Mouse (Mus musculus): ENCODE measurements around the gene Orc2.

Orc2 gene

GRCm38 (mm10) chr1:58448396-58448795, 56.5 kb downstream of the Orc2 start:
- ChIA-PET CTCF (interaction anchor here in 3 of 4 experiments (0.5 to 1.3 kb wide), 8 partner anchors 12 to 152 kb away, joined by 3 to 15 read pairs (median 4); no protein-coding TSS in a partner anchor), POLR2A (interaction anchor here in 3 of 4 experiments (0.7 to 11.4 kb wide), 21 partner anchors 8 to 57 kb away, joined by 3 to 284 read pairs (median 4); partner anchors contain the start of genes Clk1 (in 3 of the 3) and Orc2 (in 2 of the 3))

DNA sequence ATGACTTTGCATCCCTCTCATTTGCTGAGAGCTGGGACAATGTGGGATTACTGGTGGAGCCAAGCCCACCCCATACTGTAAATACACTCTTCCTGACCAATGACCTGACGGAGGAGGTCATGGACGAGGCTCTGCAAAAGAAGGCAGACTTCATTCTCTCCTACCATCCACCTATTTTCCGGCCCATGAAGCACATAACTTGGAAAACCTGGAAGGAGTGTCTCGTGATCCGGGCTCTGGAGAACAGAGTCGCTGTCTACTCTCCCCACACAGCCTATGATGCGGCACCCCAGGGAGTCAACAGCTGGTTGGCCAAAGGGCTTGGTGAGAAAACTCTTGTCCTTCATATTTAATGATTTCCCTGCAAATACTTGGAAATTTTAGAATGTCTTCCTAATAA, 57.1 kb downstream of the Orc2 start:
- ChIA-PET CTCF (interaction anchor here in 2 of 4 experiments (0.6 to 1.3 kb wide), 5 partner anchors 12 to 113 kb away, joined by 3 to 4 read pairs (median 3); no protein-coding TSS in a partner anchor), POLR2A (interaction anchor here in 3 of 4 experiments (0.7 to 11.4 kb wide), 20 partner anchors 8 to 57 kb away, joined by 3 to 284 read pairs (median 4); partner anchors contain the start of genes Clk1 (in 3 of the 3), Orc2 (in 2 of the 3) and Bzw1 (in 1 of the 3))

DNA sequence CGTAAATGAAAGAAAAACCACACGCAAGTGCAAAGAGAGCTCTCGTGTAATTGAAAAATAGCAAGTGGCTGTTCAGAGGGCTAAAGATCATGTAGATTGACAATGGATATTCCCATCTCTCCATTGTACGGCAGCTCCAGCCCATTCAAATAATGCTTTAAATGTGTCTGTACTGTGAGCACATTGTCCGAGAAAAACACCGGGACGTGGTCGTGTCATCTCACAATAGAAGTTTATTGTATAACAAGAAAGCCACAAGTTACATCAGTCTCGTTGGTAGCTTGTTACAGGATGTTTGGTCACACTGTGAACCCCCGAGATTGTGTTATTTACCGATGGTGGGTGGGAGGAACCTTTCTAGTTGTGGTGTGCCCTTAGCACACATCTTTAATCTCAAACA, 59.0 kb downstream of the Orc2 start:
- POLR2A ChIA-PET = interaction anchor here (0.6 to 11.4 kb wide), 45 partner anchors 8 to 512 kb away, joined by 3 to 284 read pairs (median 6); partner anchors contain the start of genes Clk1 (in 3 of the 4), Orc2 (in 3 of the 4) and Bzw1 (in 2 of the 4)

DNA sequence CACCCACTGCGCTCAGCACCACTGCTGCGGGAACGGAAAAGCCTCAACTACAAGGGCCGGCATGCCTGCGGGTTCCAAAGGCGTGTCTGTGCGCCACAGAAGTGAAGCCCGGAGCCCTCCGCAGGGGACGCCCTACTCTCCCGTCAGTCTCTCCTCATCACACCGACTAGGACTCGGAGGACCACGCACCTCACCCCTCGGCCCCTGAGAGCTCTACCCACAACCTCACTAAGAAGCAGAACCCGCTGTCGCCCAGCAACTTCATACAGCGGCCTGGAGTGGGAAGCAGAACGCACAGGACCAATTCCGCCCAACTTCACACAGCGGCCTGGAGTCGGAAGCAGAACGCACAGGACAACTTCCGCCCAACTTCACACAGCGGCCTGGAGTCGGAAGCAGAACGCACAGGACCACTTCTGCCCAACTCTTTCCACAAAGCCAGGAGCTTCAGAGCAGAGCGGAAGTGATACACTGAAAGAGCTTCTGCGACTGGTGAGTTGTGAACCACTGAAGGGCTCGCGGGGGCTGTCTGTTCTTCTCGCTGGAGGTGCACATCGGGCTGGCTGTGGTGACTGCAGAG, 59.7 kb downstream of the Orc2 start, which contains the start of the genes Nif3l1 and Ppil3:
Gene Nif3l1, plus strand, starts transcription at position 9 of the 580 bp plus-strand sequence.
Gene Ppil3, minus strand, starts transcription at position 344 of the 580 bp plus-strand sequence.
- ChIA-PET POLR2A (interaction anchor here (0.5 to 11.4 kb wide), 49 partner anchors 9 to 786 kb away, joined by 3 to 284 read pairs (median 5); partner anchors contain the start of genes Clk1 (in 3 of the 4), Orc2 (in 3 of the 4) and Bzw1 (in 2 of the 4)), CTCF (interaction anchor here in 2 of 4 experiments (0.6 to 1.3 kb wide), 4 partner anchors 12 to 1017 kb away, joined by 3 to 12 read pairs (median 4); no protein-coding TSS in a partner anchor)

More for the DNA sequence above, 59.0 kb downstream of the Orc2 start:
- CTCF ChIA-PET = interaction anchor here in 2 of 4 experiments (0.6 to 1.3 kb wide), 5 partner anchors 11 to 1017 kb away, joined by 3 to 6 read pairs (median 3); partner anchors contain the start of gene Clk1 (in 1 of the 2)

GRCm38 (mm10) chr1:58444691-58445090, 60.2 kb downstream of the Orc2 start:
- ChIA-PET POLR2A (interaction anchor here (0.6 to 11.4 kb wide), 30 partner anchors 9 to 1240 kb away, joined by 3 to 284 read pairs (median 14); partner anchors contain the start of genes Clk1 (in 3 of the 4), Orc2 (in 3 of the 4) and Bzw1 (in 2 of the 4)), CTCF (interaction anchor here in 1 of 4 experiments (1.0 kb wide), 1 partner anchor 13 kb away, joined by 6 read pairs; no protein-coding TSS in a partner anchor)

DNA sequence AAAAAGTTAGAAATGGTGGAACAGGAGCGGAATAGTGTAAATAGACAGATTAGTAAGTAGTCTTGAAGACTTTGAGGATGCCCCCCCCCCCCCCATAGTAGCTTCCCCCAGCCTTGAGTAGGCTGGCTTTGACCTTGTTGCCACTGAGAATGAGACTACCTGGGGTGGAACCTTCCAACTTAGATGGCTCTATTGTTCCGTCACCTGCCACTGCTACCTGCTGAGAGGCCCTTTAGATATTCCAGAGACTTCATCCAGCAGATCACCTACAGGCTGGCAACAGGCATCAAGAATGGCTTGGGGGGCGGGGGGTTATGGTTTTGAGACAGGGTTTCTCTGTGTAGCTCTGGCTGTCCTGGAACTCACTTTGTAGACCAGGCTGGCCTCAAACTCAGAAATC, 80.4 kb downstream of the Orc2 start:
- CTCF ChIA-PET = interaction anchor here in 3 of 4 experiments (0.6 to 1.7 kb wide), 3 partner anchors 8 to 649 kb away, joined by 4 to 9 read pairs (median 4); no protein-coding TSS in a partner anchor
- POLR2A ChIA-PET = interaction anchor here (0.6 to 18.7 kb wide), 59 partner anchors 8 to 1244 kb away, joined by 3 to 284 read pairs (median 5); partner anchors contain the start of genes Orc2 (in 3 of the 4), Ppil3 (in 3 of the 4), Bzw1 (in 2 of the 4) and Casp8 (in 2 of the 4)

GRCm38 (mm10) chr1:58423371-58424248, 81.3 kb downstream of the Orc2 start, which contains the start of gene Clk1:
Gene Clk1, minus strand, starts transcription at chr1:58424066.
- POLR2A ChIA-PET = interaction anchor here (0.5 to 18.7 kb wide), 87 partner anchors 7 to 813 kb away, joined by 3 to 284 read pairs (median 5); partner anchors contain the start of genes Ppil3 (in 4 of the 4), Bzw1 (in 3 of the 4), Nif3l1 (in 3 of the 4) and Orc2 (in 3 of the 4)
- CTCF ChIA-PET = interaction anchor here in 3 of 4 experiments (0.5 to 1.7 kb wide), 6 partner anchors 8 to 384 kb away, joined by 3 to 15 read pairs (median 4); no protein-coding TSS in a partner anchor

DNA sequence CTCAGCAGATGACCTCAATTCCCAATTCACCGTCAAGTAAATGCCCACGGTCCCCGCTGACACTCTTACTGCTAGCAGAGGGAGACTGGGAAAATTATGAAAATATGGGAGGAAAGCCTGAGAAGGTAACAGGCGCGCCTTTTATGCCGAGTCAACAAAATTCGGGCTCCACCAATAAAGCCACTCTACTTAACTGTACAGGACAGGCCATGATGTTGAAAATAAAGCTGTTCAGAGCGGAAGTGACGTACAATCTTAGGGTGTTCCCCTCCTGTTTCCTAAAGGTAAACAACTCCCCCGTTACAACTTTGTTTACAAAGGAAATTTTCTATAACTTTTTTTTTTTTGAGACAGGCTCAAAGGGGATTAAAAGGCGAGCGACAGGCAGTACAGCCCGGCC, 82.0 kb downstream of the Orc2 start:
- CTCF ChIA-PET = interaction anchor here in 2 of 4 experiments (0.6 to 1.7 kb wide), 3 partner anchors 26 to 151 kb away, joined by 4 to 15 read pairs (median 5); no protein-coding TSS in a partner anchor
- POLR2A ChIA-PET = interaction anchor here (0.5 to 18.7 kb wide), 60 partner anchors 8 to 1261 kb away, joined by 3 to 284 read pairs (median 5); partner anchors contain the start of genes Nif3l1 (in 4 of the 4), Ppil3 (in 4 of the 4), Bzw1 (in 3 of the 4) and Orc2 (in 2 of the 4)

DNA sequence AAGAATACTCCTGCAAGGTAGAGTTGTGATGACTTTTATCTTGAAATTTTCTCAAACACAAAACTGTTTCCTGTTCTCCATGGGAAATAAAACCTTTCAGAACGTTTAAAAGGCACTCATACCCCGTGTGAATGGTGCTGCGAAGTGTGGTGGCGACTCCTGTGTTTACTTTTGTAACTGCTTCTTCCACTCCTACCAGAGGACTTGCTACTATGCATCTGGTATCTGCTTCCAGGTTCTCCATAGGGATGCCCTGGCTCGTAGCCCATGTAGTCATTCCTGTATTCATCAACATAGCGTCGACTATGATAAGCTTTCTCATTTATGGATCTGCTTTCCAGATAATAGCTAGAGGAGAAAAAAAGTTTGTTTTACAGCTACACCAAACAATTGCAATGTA, 83.9 kb downstream of the Orc2 start:
- ChIA-PET CTCF (no interaction called here), POLR2A (interaction anchor here (0.6 to 18.7 kb wide), 22 partner anchors 8 to 119 kb away, joined by 3 to 284 read pairs (median 36); partner anchors contain the start of genes Nif3l1 (in 4 of the 4), Ppil3 (in 4 of the 4), Bzw1 (in 2 of the 4) and Orc2 (in 1 of the 4))

DNA sequence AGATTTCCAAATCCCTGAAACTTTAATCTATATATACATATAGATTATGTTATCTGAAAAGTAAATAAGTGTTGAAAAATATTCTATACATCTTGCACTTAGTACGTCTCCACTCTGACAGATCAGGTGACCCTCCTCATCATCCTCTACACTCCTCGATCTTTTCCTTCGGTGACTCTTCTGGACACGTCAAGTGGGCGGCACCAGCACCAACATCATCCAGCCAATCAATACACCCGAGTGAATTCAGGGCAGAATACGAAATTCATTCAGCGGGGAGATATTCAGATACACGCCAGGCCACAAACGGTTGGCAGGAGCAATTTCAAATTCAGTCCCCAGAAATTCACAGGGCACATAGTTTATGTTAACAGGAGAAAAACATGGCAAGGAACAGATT, 84.9 kb downstream of the Orc2 start:
- POLR2A ChIA-PET = no interaction called here
- CTCF ChIA-PET = no interaction called here

- ChIA-PET CTCF (interaction anchor here in 3 of 4 experiments (0.6 to 1.7 kb wide), 5 partner anchors 8 to 331 kb away, joined by 3 to 4 read pairs (median 4); no protein-coding TSS in a partner anchor), POLR2A (interaction anchor here in 3 of 4 experiments (0.5 to 11.9 kb wide), 23 partner anchors 8 to 1108 kb away, joined by 3 to 227 read pairs (median 6); partner anchors contain the start of genes Clk1 (in 2 of the 3), Nif3l1 (in 2 of the 3), Ppil3 (in 2 of the 3) and Bzw1 (in 1 of the 3))
Observed at GRCm38 (mm10) chr1:58416048-58416447, 88.9 kb downstream of the Orc2 start.

DNA sequence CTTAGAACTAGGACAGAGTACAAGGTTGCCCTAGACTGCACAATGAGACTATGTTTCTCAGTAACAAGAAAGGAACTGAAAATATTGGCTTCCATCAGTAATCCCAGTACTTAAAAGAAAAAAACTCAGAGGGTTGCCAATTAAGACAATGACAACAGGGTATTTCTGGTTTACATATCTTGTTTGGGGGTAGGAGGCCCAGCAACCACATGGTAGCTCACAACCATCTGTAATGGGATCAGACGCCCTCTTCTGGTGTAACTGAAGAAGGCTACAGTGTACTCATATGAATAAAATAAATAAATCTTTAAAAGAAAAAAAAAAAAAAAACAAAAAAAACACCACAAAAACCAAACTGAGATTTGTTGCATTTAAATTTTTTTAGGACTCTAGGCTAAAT, 89.5 kb downstream of the Orc2 start:
- ChIA-PET CTCF (interaction anchor here in 3 of 4 experiments (0.6 to 1.7 kb wide), 7 partner anchors 8 to 1077 kb away, joined by 3 to 12 read pairs (median 4); partner anchors contain the start of genes Clk1 (in 1 of the 3) and Ppil3 (in 1 of the 3)), POLR2A (interaction anchor here (0.5 to 11.9 kb wide), 24 partner anchors 7 to 1109 kb away, joined by 3 to 227 read pairs (median 4); partner anchors contain the start of genes Clk1 (in 3 of the 4), Nif3l1 (in 2 of the 4), Ppil3 (in 2 of the 4) and Bzw1 (in 1 of the 4))

Data from embryonic stem cell, embryonic (primary cell).